Mouse (Mus musculus) cerebellum, adult 2 months (tissue): Measurements from ENCODE around the gene Gm21954.

Experiments
- CTCF ChIP-seq: fragments of 200-500 bp; IDR thresholded peaks from 2 replicates; pipeline ENCODE4 v1.5.1; 2011; ENCODE audit warnings: low read depth, mild to moderate bottlenecking, control low read depth, low read length, moderate library complexity, borderline replicate concordance; ENCODE audit not compliant: insufficient read depth
- POLR2A ChIP-seq: fragments of 200-500 bp; IDR thresholded peaks from 2 replicates; pipeline ENCODE4 v1.6.1; 2011; ENCODE audit warnings: low read length, control low read depth, borderline replicate concordance; ENCODE audit not compliant: insufficient read depth

GRCm38 (mm10) chr3:55420436-55421083 is 51.5 kb downstream of the Gm21954 start:
- TF ChIP-seq POLR2A (no peak), CTCF (no peak)
